Mouse (Mus musculus): ENCODE results near the gene Bola3.
"Not testable (repeated sequence)": the region's sequence is repeated elsewhere in the genome, so short reads cannot be mapped to it uniquely, and the experiment has no call there.

Gene Bola3

DNA sequence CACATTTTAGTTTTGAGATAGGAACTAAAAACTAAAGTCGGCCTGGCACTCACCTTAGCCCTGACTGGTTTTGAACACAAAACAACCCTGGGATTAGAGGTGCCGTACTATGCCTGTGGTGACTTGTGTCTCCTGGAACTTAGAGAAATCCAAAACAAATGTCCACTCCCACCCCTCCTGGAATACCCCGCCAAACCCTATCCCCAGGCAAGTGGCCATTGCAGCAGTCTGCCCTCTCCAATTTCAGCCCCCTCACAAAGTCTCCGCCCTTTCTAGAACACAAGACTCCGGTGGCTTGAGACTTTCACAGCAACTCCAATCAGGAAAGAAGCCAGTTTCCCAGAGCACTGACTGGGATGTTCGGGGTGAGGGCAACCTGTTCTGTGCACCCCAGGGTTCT is at the start of gene Bola3:
TSS of gene Bola3 (plus strand) at position 275 of the 400 bp plus-strand sequence.
- DNase-seq: no peak

DNA sequence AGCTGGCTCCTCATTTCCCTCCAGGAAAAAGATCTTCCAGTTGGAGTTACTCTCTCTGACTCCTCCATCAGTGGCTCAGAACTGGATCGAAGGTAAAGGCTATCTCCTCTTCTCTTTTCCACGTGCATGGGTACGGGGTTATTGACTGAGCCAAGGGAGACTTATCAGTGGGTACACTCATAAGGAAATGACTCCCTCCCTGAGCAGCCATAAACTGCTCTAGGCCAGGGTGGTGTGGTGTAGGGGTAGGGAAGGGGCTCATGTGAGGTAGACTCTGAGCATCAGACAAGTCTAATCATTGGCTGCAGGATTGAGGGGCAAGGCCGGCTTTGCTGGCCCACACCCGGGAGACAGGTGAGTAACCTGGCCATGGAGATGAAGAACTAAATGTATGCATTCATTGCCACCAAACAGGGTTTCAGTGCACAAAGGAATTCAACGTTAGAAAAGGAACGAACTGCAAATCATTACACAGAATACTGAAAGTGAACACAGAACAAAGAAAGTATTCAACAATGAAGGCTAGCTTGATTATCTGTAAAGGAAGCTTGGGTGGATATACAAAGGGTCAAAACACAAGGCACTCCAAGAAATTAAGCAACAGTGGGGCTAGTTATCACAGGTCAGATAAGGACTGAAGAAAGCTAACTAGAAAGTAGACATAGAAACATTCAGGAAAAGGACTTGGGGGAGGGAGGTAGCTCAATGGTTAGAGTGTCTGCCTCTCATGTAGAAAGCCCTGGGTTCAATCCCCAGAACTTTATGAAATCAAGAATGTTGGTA is 48.3 kb upstream of the Bola3 start:
- no peak for DNase-seq

DNA sequence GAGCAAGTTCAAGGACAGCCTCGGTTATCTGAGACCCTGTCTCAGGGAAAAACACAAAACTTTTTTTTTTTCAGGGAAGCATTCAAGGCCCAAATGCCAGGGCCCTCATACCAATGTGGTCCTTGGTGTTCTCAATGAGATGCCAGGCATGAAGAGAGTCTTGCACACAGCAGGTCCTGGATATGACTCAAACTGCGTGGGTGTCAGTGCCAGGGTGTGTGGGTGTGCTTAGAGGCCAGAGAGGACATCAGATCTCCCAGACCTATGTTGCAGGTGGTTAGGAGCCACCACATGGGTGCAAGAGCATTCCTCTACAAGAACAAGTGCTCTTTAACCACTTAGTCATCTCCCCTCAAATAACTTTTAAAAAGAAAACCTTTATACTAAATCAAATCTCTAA is 47.7 kb upstream of the Bola3 start:
- DNase-seq: no peak

DNA sequence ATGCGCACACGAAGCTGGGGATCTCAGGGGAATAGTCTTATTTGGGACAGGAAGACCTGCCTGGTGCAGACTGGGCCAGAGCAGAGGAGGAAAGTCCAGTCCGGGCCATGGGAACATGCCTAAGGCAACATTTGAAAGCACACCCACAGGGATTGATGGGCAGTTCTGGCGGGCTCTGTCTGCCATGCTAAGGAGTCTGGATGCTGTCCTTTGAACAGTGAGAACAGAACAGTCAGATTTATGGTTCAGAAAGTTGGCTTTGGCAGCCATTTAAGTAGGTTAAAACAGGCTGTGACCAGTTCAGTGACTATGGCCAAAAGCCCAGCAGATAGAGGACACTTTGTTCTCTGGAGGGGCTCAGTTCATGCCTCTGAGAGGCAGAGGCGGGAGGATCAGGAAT is 46.7 kb upstream of the Bola3 start:
- DNase-seq: no peak

DNA sequence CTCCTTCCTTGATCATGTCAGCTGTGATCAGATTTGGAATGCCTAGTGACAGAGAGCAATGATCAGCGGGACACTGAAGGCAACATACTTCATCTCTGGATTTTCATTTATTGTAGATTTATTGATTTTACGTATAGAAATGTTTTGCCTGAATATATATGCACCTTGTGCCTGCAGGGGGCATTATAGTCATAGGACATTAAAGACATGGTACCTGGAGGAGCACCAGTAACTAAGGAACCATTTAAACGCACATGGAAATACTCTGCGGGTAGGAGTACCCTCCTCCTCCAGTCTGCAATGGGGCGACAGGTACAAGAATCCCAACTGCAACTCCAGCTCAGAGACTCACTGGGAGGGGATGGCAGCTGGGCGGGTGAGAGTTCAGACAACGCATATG is 39.9 kb upstream of the Bola3 start:
- DNase-seq: no peak

DNA sequence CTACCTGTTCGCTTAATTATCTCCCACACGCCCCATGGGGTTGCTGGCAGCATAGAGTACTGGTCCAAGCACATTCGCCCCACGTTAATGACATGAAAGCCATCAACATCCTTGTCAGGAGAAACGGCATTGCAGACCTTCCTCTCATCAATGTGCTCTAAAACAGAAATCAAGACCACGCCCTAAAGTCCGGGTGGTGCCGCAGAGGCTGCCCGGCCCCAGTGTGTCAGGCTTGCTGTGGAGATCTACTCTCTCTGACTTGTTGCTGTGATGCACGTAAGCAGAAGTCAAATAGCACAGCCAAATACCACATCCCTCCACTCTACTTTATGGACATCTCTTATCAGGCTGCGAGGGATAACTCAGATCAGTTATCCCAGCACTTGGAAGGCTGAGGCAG is 37.7 kb upstream of the Bola3 start:
- DNase-seq: peak; percentile 76

DNA sequence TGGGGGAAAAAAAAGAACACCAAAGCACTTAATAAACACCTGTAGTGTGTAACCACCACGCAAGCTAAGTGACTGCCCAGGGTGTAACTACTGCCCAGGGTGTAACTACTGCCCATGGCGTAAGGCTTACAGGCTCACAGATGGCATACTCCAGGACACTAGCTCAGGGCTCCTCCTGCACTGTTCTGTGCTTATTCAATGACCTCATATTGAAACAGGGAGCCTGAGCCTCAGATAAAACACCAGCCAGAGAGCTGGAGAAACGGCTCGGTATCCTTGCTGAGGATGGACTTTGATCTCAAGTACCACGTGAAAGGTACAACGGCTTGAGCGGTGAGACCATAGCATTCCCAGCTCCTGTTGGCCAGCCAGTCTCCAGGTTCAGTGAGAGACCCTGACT is 36.9 kb upstream of the Bola3 start:
- DNase-seq: no peak

DNA sequence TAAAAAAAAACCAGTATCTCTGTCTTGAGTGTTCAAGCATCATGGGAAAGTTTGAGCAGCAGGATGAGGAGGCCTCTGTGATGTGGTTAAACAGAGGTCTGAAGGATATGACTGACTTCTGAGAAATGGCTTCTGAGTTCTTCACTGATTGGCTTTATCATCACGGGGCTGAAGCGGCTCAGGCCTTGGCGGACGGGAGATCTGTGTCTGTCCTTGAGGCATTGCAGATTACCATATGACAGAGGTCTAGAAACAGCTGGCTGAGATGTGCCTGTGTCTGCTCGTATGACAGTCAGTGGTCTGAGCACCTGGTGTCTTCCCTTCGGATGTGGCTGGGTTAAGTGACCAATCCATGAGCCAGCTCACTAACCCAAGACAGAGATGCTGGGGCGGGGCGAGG is 36.4 kb upstream of the Bola3 start:
- peak; percentile 80 for DNase-seq

DNA sequence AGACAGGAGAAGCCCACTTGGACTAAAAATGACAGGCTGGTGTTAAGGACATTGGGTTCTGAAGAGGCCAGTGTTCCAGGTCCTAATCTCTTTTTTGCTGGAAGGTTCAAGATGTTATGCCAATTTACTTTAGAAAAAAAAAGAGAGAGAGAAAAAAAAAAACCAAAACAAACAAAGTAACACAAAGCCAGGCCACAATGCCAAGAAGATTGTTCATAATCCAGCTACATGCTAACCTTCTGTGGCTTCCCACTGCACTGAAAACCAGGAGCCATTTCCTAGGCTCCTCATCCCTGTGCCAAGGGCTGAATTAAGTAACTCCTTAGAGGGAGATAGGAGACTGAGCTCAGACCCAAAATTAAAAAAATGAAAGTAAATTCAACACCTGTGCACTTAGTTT is 33.7 kb upstream of the Bola3 start:
- DNase-seq: no peak

DNA sequence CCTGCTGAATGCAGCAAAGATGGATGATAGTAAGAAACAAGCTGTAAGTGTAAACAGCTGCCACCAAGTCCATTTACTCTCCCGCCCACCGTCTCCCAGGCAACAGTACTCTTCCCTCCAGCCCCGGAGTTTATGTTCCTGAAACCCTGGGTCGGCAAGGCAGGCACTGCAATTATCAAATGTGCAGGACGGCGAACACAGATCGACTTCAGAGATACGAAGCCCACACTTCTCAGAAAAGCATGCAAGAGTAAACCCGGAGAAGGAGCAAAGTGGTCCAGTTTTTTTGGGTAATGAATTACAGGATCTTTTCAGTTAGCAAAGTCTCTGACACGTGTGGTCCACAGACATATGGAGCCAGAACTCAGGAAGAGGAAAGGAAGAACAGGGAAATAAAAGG is 32.9 kb upstream of the Bola3 start:
- DNase-seq: peak; percentile 81

DNA sequence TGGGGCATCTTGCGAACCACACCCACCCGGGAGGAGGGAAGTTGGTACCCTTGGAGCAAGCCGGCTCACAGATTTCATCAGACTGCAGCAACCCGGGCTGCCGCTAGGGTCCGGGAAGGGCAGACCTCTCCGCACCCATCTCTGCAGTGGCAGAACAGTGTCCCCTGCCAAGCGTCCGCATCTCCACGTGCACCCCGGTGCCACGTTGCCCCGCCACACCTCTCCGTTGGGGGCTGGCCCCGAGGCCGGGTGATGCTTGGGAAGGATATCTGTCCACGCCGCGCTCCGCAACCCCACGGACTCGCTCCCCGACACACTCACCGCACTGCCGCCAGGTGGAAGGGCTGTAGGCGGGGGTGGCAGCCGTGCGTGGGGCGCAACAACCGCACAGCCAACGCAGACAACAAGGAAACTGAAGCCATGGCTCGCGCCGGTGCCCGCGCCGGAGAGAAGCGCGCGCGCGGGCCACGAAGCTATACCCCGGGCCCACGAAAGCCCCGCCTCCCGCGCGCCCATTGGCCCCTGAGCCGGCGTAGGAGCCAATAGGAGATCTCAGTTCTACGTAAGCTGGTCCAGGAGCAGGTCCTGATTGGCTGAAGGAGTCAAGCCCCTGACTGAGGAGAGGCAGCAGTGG is 31.7 kb upstream of the Bola3 start:
- peak; percentile 94 for DNase-seq

DNA sequence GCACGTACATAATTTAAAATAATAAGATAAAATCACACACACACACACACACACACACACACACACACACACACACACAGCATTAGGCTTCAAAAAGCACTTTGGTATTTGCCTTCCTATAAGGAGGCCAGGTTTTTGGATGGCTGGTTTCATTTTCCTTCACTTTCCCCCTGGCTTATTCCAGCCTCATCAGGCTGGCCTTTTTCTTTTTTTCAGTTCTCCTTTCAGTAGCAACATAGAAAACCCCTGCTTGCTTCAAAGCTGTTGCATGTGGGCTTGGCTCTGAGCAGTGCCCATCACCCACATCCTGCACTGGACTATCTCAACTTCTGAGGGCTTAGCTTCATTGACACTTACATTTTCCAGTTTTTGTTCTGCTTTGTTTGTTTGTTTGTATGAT is 27.0 kb upstream of the Bola3 start:
- no peak for DNase-seq

DNA sequence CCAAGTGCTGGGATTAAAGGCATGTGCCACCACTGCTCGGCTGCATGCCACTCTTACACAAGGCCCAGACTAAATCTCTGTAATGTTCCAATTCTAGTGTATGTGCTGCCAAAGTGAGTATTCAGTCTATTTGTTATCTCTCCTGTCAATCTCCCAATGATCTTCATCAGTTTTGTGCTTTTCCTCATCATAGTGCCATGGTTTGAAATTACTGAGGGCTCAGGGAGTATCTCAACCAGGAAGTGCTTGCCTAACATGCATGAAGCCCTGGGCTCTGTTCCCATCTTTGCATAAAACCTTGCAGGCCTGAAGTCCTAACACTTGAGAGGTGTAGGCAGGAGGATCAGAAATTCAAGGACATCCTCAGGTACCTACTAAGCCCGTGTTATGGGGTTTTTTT is 26.2 kb upstream of the Bola3 start:
- no peak for DNase-seq

DNA sequence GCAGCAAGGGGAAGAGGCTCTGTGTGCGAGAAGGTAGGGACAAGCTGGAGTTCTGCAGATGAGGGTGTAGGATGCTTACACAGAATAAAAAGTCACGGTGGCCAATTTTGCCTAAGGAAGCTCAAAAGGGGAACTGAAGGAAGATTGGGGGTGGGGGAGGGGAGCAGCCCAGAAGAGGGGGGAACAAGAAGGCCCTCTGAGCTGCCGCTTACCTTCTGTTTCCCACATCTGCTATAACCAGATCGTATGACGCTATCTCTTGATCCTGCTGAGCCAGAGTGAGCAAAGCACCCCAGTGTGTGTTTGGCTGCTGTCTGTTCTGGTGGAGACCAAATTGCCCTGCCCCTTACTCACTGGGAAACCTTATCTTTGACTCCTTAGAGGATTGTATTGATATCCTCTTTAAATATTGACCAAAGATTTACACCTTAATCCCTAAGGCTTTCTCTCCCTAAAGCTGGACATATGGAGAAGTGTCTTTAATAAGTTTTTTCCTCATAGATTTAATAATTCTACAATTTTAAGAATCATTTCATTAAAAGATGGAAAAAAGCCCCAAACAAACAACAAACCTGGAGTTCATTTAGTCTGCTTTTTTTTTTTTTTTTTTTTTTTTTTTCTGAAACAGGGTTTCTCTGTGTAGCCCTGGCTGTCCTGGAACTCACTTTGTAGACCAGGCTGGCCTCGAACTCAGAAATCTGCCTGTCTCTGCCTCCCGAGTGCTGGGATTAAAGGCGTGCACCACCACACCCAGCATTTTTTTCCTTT is 25.1 kb upstream of the Bola3 start:
- DNase-seq: peak; percentile 32

DNA sequence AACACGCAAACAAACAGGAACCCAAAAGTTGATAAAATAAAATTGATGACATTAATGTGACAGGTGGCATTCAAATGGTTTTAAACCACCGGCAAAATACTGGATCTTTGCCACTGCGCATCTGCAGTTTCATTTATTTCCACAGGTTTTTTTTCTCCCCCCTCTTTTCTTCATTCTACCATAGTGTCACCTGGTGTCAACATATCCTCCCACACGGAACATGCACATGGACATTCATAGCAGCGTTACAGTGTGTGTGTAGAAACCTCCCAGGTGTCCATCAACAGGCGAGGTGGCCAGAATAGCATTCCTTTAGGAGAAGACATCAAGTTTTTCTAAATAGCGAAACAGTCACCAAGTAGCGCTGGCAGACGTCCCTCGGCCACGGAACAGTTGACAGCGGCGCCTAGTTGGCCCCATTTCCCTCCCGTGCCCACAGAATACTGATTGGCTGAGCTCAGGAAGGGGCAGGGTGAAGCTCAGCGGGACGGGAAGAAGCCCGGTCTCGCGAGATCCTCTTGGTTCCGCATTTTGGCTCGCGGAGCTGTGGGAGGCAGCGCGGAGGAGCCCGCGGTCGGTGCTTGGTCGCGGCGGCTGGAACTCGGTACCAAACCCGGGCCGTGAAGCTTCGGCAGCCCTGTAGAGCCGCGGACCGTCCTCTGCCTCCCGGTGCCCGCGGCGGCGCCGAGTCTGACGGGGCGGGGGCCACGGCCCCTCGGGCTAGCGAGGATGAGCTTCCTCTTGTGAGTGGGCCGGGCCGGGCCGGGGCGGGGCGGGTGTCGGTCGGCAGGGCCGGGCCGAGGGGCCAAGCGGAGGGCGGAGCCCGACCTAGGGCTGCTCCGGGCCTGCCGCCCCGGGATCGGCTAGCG is 23.2 kb upstream of the Bola3 start, which contains the start of the genes Mthfd2 and Mob1a:
TSS of gene Mthfd2 (minus strand) at position 384 of the 869 bp plus-strand sequence.
TSS of gene Mob1a (plus strand) at position 492 of the 869 bp plus-strand sequence.
- DNase-seq: peak; percentile 95

DNA sequence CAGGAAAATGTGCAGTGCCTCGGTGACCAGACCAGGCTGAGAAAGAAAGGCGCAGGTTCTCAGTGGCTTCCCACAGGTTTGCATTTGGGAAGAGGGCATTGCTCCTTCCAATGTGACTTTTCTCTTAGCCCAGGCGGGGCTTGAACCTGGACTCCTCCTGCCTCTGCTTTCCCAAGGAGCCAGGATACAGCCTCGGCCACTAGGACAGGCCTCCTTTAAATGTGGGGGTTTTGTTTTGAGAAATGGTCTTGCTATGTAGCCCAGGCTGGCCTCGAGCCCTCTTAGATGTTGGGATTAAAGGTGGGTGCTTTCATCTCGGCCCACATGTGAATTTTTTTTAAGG is 22.6 kb upstream of the Bola3 start:
- no peak for DNase-seq

DNA sequence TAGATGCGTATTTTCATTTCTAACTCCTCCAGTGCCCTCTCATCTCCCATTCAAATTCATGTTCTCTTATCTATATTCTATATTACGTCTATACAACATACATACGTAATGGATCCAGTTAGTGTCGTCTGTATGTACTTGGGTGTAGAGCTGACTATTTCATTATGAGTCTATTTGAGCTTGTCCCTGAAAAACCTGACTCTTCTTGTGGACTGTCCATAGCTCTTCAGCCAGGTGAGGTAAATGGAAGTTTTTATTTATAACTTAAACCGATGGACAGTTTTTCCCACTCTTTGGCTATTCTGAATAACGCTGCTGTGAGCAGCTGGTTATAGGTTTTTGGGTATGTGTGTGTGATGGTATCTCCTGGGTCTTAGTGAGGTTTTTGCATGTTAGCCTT is 22.2 kb upstream of the Bola3 start:
- DNase-seq: no peak

DNA sequence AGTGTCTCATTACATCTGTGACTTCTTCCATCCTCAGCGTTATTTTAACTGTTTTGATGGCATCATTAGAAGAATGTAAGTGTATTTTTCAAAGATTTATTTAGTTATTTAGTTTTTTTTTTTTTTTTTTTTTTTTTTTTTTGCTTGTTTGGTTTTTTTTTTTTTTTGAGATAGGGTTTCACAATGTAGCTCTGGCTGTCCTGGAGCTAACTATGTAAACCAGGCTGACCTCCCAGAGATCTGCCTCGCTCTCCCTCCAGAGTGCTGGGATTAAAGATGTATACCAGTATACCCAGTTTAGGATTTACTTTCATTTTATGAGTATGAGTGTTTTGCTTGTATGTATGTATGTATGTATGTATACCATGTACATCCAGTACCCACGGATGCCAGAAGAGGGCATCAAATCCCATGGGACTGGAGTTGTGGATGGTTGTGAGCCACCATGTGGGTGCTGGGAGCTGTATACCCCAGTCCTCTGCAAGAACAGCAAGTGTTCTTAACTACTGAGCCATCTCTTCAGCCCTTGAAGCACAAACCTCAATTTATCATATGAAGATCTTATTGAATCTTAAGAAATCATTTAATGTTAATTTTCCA is 21.3 kb upstream of the Bola3 start:
- no peak for DNase-seq

DNA sequence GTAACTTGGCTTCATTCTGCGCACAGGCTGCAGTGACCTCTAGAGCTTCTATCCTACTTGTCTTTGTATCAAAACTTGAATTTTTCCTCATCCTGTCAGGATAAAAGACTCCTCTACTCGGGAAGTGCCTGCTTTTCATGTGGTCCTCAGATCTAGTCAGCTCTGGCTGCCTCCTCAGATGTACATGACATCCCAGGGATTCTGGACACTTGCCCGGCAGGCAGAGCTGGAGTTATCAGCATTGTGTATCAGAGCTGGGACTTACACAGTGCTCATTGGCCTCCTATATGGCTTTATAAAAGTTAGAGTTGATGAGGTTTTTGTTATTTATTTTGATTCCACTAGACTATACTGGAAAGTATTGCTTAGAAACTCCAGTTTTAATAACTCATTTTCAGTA is 7.6 kb upstream of the Bola3 start:
- DNase-seq: no peak

DNA sequence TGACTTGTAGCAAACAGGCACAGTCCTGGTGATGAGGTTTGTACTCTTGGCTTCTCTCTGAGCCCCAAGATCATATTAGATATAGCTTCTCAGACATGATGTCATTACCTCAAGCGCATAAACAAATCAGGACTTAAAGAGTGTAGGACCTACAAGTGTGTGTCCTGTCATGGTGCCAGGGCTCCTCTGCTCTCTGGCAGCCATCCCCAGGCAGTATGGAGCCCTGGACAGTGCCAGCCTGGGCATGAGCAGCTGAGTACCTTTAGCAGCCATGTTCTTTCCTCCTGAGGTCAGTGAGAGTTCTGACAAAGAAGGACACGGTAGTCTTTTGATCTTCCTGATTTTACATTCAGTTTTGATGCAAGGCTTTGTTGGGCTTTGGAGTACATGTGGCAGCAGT is 6.0 kb upstream of the Bola3 start:
- DNase-seq: no peak

DNA sequence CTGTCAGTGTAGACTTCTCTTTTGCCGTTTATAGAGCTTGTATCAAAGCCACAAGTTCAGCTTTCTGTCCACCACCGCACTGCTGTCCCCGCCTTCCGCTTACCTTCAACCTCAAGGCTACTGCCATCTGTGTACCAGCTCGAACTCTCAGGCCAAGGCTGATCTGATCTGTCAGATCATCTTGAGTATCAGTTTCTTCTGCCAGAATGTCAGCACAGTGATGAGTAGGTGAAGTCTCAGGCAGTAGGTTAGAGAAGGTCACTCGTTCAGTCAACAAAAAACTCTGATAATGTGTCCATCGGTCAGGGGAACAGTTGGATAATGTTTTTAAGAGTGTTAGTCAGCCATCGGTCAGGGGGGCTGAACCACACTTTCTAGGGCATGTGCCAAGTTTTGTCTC is 3.7 kb upstream of the Bola3 start:
- DNase-seq: not testable (repeated sequence)

DNA sequence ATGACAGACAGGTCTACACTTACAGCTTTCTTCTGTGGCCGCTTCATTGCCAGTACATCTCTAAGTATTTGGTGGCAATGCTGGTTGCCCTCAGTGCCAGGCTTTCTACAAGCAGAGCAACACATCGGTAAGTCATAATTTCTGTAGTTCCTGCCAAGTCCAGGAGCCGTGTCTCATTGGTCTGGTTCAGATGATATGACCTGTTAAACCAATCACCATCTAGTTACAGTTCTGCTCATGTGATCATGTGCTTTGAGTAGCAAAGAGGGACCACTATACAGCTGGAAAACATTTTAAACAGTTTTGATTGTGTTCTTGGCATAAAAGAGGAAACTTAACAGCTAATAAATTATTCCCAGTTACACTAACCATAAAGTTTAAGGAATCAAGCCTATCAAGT is 1.0 kb upstream of the Bola3 start:
- no peak for DNase-seq
